Mouse (Mus musculus) C2C12 (cell line): ENCODE data around the gene Creb3l4.

Source experiments
- CEBPB ChIP-seq: IDR thresholded peaks from one replicate; pipeline ENCODE4 v1.6.1; 2011; ENCODE audit warnings: low read depth, mild to moderate bottlenecking, control low read depth, moderate library complexity
- CTCF ChIP-seq: IDR thresholded peaks from one replicate; pipeline ENCODE4 v1.5.1; 2011; ENCODE audit not compliant: control insufficient read depth, insufficient read depth, insufficient read length
- MAX ChIP-seq: IDR thresholded peaks from one replicate; pipeline ENCODE4 v1.6.1; 2011; ENCODE audit warnings: mild to moderate bottlenecking, control low read depth
- USF1 ChIP-seq: IDR thresholded peaks from one replicate; pipeline ENCODE4 v1.6.1; 2011; ENCODE audit warnings: low read depth, mild to moderate bottlenecking, control low read depth, moderate library complexity

DNA sequence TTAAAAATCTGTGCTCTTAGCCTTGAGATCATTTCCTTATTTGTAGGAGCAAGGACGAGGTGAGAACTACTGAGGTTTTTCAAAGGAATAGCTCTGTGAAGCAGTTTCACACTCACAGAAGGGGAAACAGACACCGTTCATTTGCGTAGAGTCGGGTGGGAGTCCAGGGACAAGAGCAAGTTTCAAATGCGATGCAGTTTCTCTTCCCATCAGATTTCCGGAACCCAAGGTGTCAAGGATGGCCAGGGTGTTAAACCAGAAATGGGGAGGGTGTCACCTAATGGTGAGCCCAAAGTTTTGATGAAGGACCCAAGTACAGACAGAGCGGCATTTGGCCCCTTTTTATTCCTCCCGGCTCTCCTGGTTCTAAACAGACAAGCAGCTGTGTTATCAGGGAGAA, 12.2 kb downstream of the Creb3l4 start:
- no peak for TF ChIP-seq CTCF
- no peak for TF ChIP-seq CEBPB
- TF ChIP-seq USF1 = no peak
- no peak for TF ChIP-seq MAX
